Mouse (Mus musculus): ENCODE data around the gene Prr14l. TPM values are rescaled to one million over a fixed set of nuclear protein-coding genes. Genes with fewer than 3 reads are reported as not detected.
A peak's percentile ranks its signal among the peaks of the same experiment; 100 is the strongest.
"Not testable (repeated sequence)": the region's sequence is repeated elsewhere in the genome, so short reads cannot be mapped to it uniquely, and the experiment has no call there.

The Prr14l gene
- total RNA-seq (2021): 10 to 100 TPM; 54.6 to 58.2 TPM

DNA sequence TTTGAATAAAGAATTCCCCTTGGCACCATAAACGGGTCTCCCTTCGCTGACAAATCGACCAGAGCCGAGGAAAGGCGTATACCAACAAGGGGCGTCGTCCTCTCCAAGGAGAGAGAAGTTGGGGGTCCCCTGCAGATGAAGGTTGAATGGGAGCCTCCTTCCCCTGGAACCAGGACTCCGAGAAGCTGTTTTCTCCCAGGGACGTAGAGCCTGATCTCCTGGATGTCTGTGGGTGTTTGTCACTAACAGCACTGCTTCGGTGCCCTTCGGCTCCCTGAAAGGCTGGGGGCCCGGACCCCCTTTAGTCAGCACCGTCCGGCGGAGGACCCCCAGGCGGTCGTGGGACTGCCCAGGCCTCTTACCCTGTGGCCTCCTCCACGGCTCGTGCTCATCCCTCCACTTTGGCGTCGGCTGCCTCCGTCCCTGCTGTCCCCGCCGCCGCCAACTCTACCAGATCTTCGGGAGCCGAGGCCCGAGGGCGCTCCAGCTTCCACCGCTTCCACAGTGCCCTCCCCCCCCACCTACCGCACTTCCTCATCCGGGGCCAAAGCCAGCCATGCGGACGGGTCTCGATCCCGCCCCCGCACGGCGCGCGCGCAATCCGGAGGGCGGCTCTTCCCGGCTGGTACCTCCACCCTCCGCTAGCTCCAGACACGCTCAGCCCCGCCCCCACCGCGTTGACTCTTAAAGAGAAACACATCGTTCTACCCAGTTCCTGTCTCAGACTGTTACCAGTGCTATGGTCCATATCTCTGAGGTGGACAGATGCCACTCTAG lies at the start of gene Prr14l:
Gene Prr14l (minus strand): TSS at position 526 of the 777 bp plus-strand sequence.
- DNase-seq: peak; percentile 98

DNA sequence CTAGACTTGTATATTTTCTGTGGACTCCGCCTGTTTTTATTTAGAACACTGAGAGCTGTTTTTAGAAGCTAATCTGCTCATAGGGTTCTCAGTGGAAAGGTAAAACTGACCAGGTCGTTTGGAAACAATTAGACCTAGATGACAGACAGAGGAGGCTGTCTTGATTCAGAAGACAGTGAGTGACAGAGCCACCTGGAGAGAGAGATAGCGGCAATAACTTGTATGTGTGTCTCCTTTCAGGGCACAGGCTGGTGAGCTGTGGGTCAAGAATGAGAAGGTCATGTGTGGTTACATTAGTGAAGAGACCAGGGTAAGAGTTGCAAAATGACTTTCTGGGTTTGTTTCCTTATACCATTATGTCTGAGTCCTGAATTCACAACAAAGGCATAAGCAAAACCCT lies 32.7 kb upstream of the Prr14l start:
- no peak for DNase-seq

DNA sequence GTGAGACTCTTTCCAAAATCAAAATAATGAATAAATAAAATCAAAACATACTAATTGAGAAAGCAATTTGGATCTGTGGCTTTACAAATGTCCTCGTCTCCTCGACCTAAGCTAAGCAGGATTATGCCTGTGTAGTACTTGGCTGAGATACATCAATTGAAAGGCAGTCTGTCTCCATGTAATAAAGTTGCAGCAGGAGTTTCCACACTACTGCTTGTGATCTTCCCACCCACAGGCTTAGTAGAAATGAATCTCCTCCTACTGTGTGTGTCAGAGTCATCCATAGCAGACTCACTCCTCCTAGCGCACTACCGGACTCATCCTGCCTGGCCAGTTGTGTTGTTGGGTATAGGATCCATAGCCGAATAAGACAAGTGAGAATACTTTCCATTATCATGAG lies 18.3 kb upstream of the Prr14l start:
- DNase-seq: no peak

DNA sequence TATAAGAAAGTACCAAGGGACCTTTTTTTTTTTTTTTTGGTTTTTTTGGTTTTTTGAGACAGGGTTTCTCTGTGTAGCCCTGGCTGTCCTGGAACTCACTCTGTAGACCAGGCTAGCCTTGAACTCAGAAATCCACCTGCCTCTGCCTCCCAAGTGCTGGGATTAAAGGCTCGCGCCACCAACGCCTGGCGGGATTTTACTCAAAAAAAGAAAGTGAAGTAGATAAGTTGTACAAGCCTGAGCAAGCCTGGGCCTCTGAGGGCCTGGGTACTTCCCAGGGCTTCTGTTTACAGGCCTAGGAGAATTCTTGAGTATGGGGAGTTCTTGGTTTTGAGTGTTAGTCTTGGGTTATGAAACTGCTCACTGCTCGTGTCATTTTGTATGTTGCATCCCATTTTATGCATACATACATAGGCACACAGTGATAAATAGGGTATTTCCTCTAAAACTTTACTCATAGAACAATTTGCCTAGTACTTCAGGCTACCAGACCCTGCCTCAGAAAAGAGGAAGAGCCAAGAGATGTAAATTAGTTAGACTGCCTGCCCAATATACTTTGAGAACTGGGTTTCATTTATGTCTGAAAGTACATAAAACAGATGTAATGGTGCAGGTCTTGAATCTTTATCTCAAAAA lies 15.5 kb upstream of the Prr14l start:
- DNase-seq: no peak

GRCm38 (mm10) chr5:32863253-32864228 lies 9.5 kb upstream of the Prr14l start, which contains the start of gene Depdc5:
TSS of gene Depdc5 (plus strand) at chr5:32863701.
- DNase-seq: peak; percentile 87 to 89

- DNase-seq: no peak
These were observed 8.5 kb upstream of the Prr14l start for GRCm38 (mm10) chr5:32862469-32863132.

GRCm38 (mm10) chr5:32861082-32861481 lies 7.0 kb upstream of the Prr14l start:
- no peak for DNase-seq

- DNase-seq: peak; percentile 40 to 41
These were observed 3.7 kb upstream of the Prr14l start for GRCm38 (mm10) chr5:32857781-32858220.

GRCm38 (mm10) chr5:32855274-32855673 lies 1.2 kb upstream of the Prr14l start:
- DNase-seq: not testable (repeated sequence)

DNA sequence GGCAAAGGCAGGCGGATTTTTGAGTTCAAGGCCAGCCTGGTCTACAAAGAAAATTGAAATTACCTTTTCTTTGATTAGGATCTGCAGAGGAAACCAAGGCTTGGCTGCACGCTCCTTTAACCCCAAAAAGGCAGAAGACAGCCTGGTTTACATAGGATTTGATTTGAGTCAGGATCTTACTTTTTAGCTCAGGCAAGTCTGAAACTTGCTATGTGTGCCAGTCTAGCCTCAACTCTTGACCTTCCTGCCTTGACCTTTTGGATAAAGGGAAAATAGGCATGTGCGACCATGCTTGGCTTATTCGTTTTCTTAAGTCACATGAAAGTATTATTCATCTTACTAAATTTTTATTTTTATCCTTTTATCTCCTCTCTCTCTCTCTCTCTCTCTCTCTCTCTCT lies 762 bp upstream of the Prr14l start:
- DNase-seq: no peak

- no peak for DNase-seq
These were observed 2.0 kb downstream of the Prr14l start for GRCm38 (mm10) chr5:32852026-32852425.

- DNase-seq: not testable (repeated sequence)
These were observed 4.5 kb downstream of the Prr14l start for GRCm38 (mm10) chr5:32849580-32849979.

DNA sequence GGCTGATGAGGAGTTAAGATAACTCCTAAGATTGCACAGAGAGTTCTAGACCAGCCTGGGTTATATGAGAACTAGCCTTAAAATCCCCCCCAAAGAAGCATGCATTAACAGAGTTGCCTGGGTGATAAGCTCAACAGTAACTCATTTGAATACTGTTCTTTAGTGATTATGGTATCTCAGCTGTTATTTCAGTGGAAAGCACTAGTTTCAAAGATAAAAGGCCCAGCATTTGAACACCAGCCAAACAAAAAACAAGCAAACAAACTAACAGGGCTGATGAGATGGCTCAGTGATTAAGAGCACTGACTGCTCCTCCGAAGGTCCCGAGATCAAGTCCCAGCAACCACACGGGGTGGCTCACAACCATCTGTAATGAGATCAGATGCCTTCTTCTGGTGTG lies 4.9 kb downstream of the Prr14l start:
- DNase-seq: no peak

DNA sequence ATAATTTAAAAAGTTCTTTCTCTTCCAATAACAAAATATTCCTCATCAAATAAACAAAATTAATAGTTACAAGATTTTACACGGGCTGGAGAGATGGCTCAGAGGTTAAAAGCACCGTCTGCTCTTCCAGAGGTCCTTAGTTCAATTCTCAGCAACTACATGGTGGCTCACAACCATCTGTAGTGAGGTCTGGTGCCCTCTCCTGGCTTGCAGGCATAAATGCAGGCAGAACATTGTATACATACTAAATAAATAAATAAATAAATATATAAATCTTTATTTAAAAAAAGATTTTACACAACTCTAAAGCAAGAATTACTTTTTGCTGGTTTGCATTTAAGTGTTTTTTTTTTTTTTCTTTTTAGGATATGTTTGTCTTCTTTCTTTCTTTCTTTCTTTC lies 14.0 kb downstream of the Prr14l start:
- DNase-seq: no peak

GRCm38 (mm10) chr5:32836976-32837375 lies 17.1 kb downstream of the Prr14l start:
- no peak for DNase-seq

- DNase-seq: no peak
These were observed 19.6 kb downstream of the Prr14l start for GRCm38 (mm10) chr5:32834497-32834896.

DNA sequence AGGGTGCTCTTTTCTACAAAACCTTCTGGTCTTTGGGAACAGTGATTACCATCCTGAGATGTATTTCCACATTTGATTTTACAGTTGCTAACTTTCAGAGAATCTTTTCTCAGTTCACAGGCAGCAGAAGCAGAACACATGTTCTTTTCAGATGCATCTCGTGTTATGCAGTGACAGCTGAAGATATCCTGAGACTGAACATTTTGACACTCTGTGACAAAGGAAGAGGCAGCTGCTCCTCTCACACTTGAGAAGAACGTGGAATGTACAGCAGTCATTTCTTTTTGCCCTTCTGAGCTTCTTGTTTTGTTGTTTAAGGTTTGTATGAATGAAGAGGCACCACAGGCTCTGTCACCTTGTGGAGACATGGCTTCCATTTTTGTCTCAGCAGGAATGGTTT lies 24.0 kb downstream of the Prr14l start:
- DNase-seq: no peak

DNA sequence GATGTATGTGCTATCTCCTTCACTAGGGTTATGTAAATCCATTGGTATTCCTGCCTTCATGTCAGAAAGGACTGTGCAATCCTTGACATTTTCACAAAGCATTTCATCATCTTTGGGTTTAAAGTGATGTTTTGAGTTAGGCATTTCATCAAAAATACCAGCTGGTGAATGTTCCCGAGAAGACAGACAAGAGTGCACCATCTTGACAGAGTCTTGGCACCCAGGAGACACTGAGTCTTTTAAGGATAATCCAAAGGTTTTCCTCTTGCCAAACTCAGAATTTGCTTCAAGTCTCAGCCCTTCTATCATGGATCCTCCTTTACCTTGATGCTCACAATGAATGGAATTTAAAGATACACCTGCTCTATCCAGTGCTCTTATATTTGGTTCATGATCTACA lies 25.3 kb downstream of the Prr14l start:
- not testable (repeated sequence) for DNase-seq

- DNase-seq: no peak
These were observed 27.0 kb downstream of the Prr14l start, which contains the start of gene Gm20671 for GRCm38 (mm10) chr5:32827009-32827408. TSS of gene Gm20671 (minus strand) at chr5:32827109.

DNA sequence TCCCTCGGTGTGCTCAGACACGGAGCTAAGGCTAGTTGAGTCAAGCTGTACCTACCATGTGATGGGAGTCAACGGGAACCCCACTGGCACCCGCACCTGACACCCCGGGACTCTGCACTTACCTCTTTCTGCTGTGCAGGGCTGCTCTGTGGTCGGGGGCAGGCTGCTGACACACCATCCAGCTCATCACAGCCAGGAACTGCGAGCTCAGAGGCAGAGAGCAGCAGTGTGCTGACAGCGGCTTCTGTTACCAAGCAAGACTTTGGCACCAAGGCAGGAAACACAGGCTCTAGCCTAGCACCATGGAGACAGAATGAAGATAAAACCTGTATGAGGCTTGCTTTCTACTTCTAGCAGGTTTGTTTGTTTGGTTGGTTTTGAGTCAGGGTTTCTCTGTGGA lies 33.6 kb downstream of the Prr14l start:
- peak; percentile 51 to 56 for DNase-seq

DNA sequence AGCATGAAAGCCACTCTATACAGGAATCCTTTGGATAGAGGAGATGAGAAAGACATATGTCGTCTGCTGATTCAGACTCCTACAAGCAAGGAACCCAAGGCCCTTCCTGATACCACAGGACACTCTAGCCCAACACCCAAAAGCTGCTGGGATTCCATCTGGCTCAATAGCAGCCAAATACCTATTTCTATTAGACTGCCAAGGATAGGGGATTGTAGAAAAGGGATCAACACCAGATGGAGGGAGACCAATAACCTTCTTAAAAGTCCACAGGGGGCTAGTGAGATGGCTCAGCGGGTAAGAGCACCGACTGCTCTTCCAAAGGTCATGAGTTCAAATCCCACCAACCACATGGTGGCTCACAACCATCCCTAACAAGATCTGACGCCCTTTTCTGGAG lies 38.7 kb downstream of the Prr14l start:
- DNase-seq: no peak

DNA sequence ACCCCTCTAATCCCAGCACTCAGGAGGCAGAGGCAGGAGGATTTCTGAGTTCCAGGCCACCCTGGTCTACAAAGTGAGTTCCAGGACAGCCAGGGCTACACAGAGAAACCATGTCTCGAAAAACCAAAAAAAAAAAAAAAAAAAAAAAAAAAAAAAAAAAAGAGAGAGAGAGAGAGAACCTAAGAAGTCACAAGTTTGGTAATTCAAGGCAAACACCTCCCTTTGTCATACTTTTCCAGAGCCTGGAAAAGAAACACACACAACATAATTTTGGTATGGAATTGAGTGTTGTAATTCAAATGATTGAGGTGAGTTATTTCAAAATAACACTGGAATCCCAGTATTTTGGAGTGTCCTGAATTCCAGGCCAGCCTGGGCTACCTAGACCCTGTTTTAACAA lies 67.6 kb downstream of the Prr14l start:
- DNase-seq: not testable (repeated sequence)

All from layer of hippocampus, postnatal 36 days (tissue).